Mouse (Mus musculus) forebrain, embryonic 15.5 days (tissue): Measurements from ENCODE around the gene Runx1. TPM values are rescaled to one million over a fixed set of nuclear protein-coding genes. Genes with fewer than 3 reads are reported as not detected.

ENCODE experiments used
- ATAC-seq: fragments of 200-750 bp; cut with Nextera tagmentation; replicated peaks from 2 replicates; pipeline ENCODE4 v1.8.0; 2017; ENCODE audit warnings: mild to moderate bottlenecking, moderate TSS enrichment, moderate library complexity
- H3K27ac ChIP-seq: fragments of 300-500 bp; sonication (generic); replicated peaks from 2 replicates; pipeline ENCODE4 v1.5.1; 2015; ENCODE audit warnings: mild to moderate bottlenecking, inconsistent platforms
- H3K27me3 ChIP-seq: fragments of 300-500 bp; sonication (generic); 2 replicates; pipeline ENCODE4 v1.6.1; 2015; ENCODE audit warnings: inconsistent platforms
- H3K36me3 ChIP-seq: fragments of 300-500 bp; sonication (generic); 2 replicates; pipeline ENCODE4 v1.6.1; 2015; ENCODE audit warnings: mild to moderate bottlenecking, inconsistent platforms
- H3K4me1 ChIP-seq: fragments of 300-500 bp; sonication (generic); 2 replicates; pipeline ENCODE4 v1.6.1; 2015; ENCODE audit warnings: inconsistent platforms
- H3K4me2 ChIP-seq: fragments of 300-500 bp; sonication (generic); replicated peaks from 2 replicates; pipeline ENCODE4 v1.6.1; 2015; ENCODE audit warnings: mild to moderate bottlenecking, inconsistent platforms
- H3K4me3 ChIP-seq: fragments of 300-500 bp; sonication (generic); 2 replicates; pipeline ENCODE4 v1.5.1; 2015; ENCODE audit warnings: mild to moderate bottlenecking, inconsistent platforms
- H3K9ac ChIP-seq: fragments of 300-500 bp; sonication (generic); replicated peaks from 2 replicates; pipeline ENCODE4 v1.6.1; 2015; ENCODE audit warnings: mild to moderate bottlenecking, inconsistent platforms
- H3K9me3 ChIP-seq: fragments of 300-500 bp; sonication (generic); 2 replicates; pipeline ENCODE4 v1.6.1; 2016; ENCODE audit warnings: inconsistent platforms
- whole genome bisulfite sequencing: fragments of 180-500 bp; shearing (Covaris S2); methylation state at CpG from one replicate; pipeline ENCODE4 v1.1.7; 2015; ENCODE audit warnings: mixed read lengths; 5-methylcytosine and 5-hydroxymethylcytosine counted together
- polyA plus RNA-seq: library from polyadenylated mRNA; unstranded; fragments of >200 nt; fragmentation: Nextera tagmentation; extraction: Ambion mirVana; gene quantifications from 2 replicates; pipeline ENCODE4 v1.2.1, GENCODE M21; 2015

The Runx1 gene
- polyA plus RNA-seq, 1 experiment from 2014 or later = 0.39 TPM

GRCm38 (mm10) chr16:92757564-92757963 lies 68.4 kb downstream of the Runx1 start:
- Histone ChIP-seq H3K4me1 (peaks cover 9% of the 10 kb centered on the region), H3K27me3 (no peaks in the 10 kb centered on the region), H3K27ac (no peak overlapping the region), H3K4me2 (no peak overlapping the region), H3K36me3 (no peaks in the 10 kb centered on the region), H3K9me3 (no peaks in the 10 kb centered on the region), H3K9ac (no peak overlapping the region), H3K4me3 (no peak overlapping the region)
- ATAC-seq = no peak
- WGBS = 76% methylated on average over 4 of the region's 4 CpGs

DNA sequence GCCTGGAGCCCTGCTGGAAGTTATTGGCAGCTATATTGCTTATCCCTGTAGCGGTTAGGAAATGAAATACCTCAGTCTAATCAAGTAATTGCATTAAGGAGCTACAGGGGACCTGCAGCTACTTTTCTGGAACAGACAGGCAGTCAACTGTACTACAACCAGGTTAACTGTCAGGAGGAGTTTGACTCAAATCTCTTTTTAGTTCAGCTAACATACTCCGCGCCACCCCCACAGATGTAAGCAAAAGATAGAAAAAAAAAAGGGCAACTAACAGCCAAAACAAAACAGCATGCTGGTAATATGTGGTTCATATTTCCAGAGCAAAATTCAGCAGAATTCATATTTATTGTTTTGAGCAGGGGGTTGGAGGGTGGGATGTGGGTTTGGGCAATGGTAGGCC lies 72.0 kb downstream of the Runx1 start:
- H3K27me3 ChIP-seq = no peaks in the 10 kb centered on the region
- H3K4me2 ChIP-seq = no peak overlapping the region
- no peaks in the 10 kb centered on the region for H3K4me1 ChIP-seq
- no peak overlapping the region for H3K27ac ChIP-seq
- H3K4me3 ChIP-seq = no peak overlapping the region
- H3K9ac ChIP-seq = no peak overlapping the region
- H3K9me3 ChIP-seq = no peaks in the 10 kb centered on the region
- ATAC-seq = no peak
- WGBS = 87% methylated on average over 3 of the region's 3 CpGs
- no peaks in the 10 kb centered on the region for H3K36me3 ChIP-seq

GRCm38 (mm10) chr16:92753139-92753538 lies 72.8 kb downstream of the Runx1 start:
- H3K27me3 ChIP-seq = no peaks in the 10 kb centered on the region
- H3K36me3 ChIP-seq = no peaks in the 10 kb centered on the region
- H3K9ac ChIP-seq = no peak overlapping the region
- no peak for ATAC-seq
- H3K9me3 ChIP-seq = no peaks in the 10 kb centered on the region
- WGBS = 89% methylated on average over 8 of the region's 8 CpGs
- no peak overlapping the region for H3K27ac ChIP-seq
- no peaks in the 10 kb centered on the region for H3K4me1 ChIP-seq
- no peak overlapping the region for H3K4me3 ChIP-seq
- no peak overlapping the region for H3K4me2 ChIP-seq

GRCm38 (mm10) chr16:92748272-92748671 lies 77.7 kb downstream of the Runx1 start:
- Histone ChIP-seq H3K9ac (no peak overlapping the region), H3K4me3 (no peak overlapping the region), H3K27me3 (no peaks in the 10 kb centered on the region), H3K36me3 (no peaks in the 10 kb centered on the region), H3K9me3 (no peaks in the 10 kb centered on the region), H3K27ac (no peak overlapping the region), H3K4me1 (no peaks in the 10 kb centered on the region), H3K4me2 (no peak overlapping the region)
- 96% methylated on average over 1 of the region's 1 CpGs for WGBS
- ATAC-seq = no peak

- Histone ChIP-seq H3K4me3 (no peak overlapping the region), H3K9ac (no peak overlapping the region), H3K27ac (no peak overlapping the region), H3K27me3 (no peaks in the 10 kb centered on the region), H3K36me3 (no peaks in the 10 kb centered on the region), H3K4me2 (no peak overlapping the region), H3K9me3 (no peaks in the 10 kb centered on the region), H3K4me1 (no peaks in the 10 kb centered on the region)
- ATAC-seq = no peak
- whole genome bisulfite sequencing = 94% methylated on average over 2 of the region's 2 CpGs
Measured at GRCm38 (mm10) chr16:92747062-92747461, 78.9 kb downstream of the Runx1 start.

- H3K4me1 ChIP-seq = peaks cover 8% of the 10 kb centered on the region
- no peak for ATAC-seq
- H3K27me3 ChIP-seq = no peaks in the 10 kb centered on the region
- H3K9ac ChIP-seq = no peak overlapping the region
- WGBS = 84% methylated on average over 3 of the region's 3 CpGs
- H3K27ac ChIP-seq = no peak overlapping the region
- H3K36me3 ChIP-seq = no peaks in the 10 kb centered on the region
- no peaks in the 10 kb centered on the region for H3K9me3 ChIP-seq
- no peak overlapping the region for H3K4me3 ChIP-seq
- no peak overlapping the region for H3K4me2 ChIP-seq
Measured at GRCm38 (mm10) chr16:92745239-92745638, 80.7 kb downstream of the Runx1 start.

DNA sequence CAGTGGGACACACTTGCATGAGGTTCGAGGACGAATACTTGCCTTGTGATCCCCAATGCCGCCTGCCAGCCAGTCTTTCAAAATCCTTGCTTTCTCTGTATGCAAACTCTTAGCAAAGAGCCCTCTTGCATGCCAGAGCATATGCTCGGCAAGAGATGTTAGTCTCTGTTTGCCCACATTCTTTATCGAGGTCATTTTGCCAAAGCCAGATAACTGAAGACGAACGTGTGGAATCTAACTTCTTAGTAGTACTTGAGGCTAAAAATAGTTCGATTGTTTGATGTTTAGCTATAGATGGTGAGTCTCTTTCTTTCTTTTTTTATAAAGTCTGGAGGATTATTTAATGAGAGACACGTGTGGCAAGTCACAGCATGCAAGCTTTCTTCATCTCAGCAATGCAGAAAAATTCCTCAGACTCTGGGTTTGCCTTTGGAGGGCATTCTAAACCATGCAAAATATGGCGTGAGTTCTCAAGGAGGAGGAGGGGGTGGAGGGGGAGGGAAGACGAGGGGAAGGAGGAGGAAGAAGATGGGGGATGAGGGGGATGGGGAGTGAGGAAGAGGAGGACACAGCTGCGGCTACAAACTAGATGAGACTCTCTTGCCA lies 81.7 kb downstream of the Runx1 start:
- ATAC-seq = no peak
- no peak overlapping the region for H3K4me3 ChIP-seq
- H3K4me1 ChIP-seq = peaks cover 15% of the 10 kb centered on the region
- no peak overlapping the region for H3K27ac ChIP-seq
- H3K9ac ChIP-seq = no peak overlapping the region
- no peaks in the 10 kb centered on the region for H3K36me3 ChIP-seq
- no peak overlapping the region for H3K4me2 ChIP-seq
- H3K27me3 ChIP-seq = no peaks in the 10 kb centered on the region
- no peaks in the 10 kb centered on the region for H3K9me3 ChIP-seq
- 67% methylated on average over 12 of the region's 12 CpGs for WGBS

GRCm38 (mm10) chr16:92743755-92744154 lies 82.2 kb downstream of the Runx1 start:
- Histone ChIP-seq H3K9ac (no peak overlapping the region), H3K4me2 (no peak overlapping the region), H3K27me3 (no peaks in the 10 kb centered on the region), H3K36me3 (no peaks in the 10 kb centered on the region), H3K9me3 (no peaks in the 10 kb centered on the region), H3K4me3 (no peak overlapping the region), H3K27ac (no peak overlapping the region), H3K4me1 (peaks cover 15% of the 10 kb centered on the region)
- ATAC-seq = no peak
- WGBS = 79% methylated on average over 4 of the region's 4 CpGs

- H3K27ac ChIP-seq = no peak overlapping the region
- no peak overlapping the region for H3K4me3 ChIP-seq
- H3K9ac ChIP-seq = no peak overlapping the region
- H3K4me2 ChIP-seq = no peak overlapping the region
- ATAC-seq = no peak
- peaks cover 15% of the 10 kb centered on the region for H3K4me1 ChIP-seq
- WGBS = 92% methylated on average over 8 of the region's 8 CpGs
- no peaks in the 10 kb centered on the region for H3K27me3 ChIP-seq
- no peaks in the 10 kb centered on the region for H3K36me3 ChIP-seq
- H3K9me3 ChIP-seq = no peaks in the 10 kb centered on the region
Measured at GRCm38 (mm10) chr16:92741342-92741741, 84.6 kb downstream of the Runx1 start.

DNA sequence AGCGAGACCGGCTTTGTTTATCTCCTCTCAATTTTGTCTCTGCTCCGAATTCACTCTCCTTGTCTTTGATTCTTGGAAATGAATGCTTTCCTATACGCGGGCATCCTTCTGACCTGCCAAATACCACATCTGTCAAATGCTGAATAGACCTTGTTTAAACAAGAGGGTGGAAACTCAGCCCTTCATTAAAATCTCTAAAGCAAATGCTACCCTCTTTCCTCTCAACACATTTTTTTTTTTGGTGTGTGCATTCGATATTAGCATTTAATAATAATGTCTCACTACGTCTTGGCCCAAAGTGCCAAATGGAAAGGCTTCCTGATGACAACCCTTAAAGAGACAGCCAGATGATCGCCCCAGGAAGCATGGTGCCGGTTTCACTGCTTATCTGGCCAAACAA lies 85.4 kb downstream of the Runx1 start:
- WGBS = 16% methylated on average over 9 of the region's 9 CpGs
- Histone ChIP-seq H3K4me2 (no peak overlapping the region), H3K4me1 (peaks cover 15% of the 10 kb centered on the region), H3K27me3 (no peaks in the 10 kb centered on the region), H3K4me3 (no peak overlapping the region), H3K9ac (no peak overlapping the region), H3K36me3 (no peaks in the 10 kb centered on the region), H3K9me3 (no peaks in the 10 kb centered on the region), H3K27ac (0 out of 2 replicates have a peak overlapping the region, but pooled peaks have one; percentile 13)
- ATAC-seq = no peak

GRCm38 (mm10) chr16:92739997-92740396 lies 86.0 kb downstream of the Runx1 start:
- no peak overlapping the region for H3K4me2 ChIP-seq
- no peak overlapping the region for H3K4me3 ChIP-seq
- H3K9ac ChIP-seq = no peak overlapping the region
- no peak for ATAC-seq
- WGBS = 38% methylated on average over 12 of the region's 12 CpGs
- no peaks in the 10 kb centered on the region for H3K9me3 ChIP-seq
- H3K27me3 ChIP-seq = no peaks in the 10 kb centered on the region
- H3K27ac ChIP-seq = 0 out of 2 replicates have a peak overlapping the region, but pooled peaks have one; percentile 13
- peaks cover 15% of the 10 kb centered on the region for H3K4me1 ChIP-seq
- no peaks in the 10 kb centered on the region for H3K36me3 ChIP-seq

GRCm38 (mm10) chr16:92739071-92739793 lies 86.7 kb downstream of the Runx1 start:
- no peak overlapping the region for H3K9ac ChIP-seq
- no peak overlapping the region for H3K4me3 ChIP-seq
- H3K4me2 ChIP-seq = no peak overlapping the region
- no peak overlapping the region for H3K27ac ChIP-seq
- H3K36me3 ChIP-seq = no peaks in the 10 kb centered on the region
- H3K4me1 ChIP-seq = peaks cover 15% of the 10 kb centered on the region
- H3K27me3 ChIP-seq = no peaks in the 10 kb centered on the region
- no peak for ATAC-seq
- WGBS = 67% methylated on average over 7 of the region's 7 CpGs
- H3K9me3 ChIP-seq = no peaks in the 10 kb centered on the region
